Mouse (Mus musculus): Measurements from ENCODE around the gene Pced1b.

DNA sequence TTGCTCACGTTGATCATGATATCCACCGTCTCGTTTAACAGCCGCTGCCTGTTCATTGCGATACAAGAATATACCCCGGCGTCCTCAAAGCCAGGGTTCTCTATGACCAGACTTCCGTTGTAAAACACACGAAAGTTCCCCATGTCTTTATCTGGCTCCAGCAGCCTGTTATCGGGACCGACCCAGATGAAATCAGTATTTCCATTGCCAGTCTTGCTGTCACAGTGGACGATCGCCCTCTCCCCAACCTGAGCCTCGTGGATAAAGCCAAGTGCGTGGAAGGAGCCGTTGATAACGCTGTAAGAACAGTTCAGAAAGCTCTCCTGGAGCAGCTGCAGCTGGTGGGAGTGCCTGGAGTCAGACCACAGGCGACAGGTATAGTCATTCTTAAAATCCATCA, 1.5 kb upstream of the Pced1b start:
- TF ChIP-seq CTCF (IDR thresholded peaks at IDR 0.05; ENCODE audit: low read depth), result no peak
- no peak for TF ChIP-seq EP300 (IDR thresholded peaks at IDR 0.05; ENCODE audit: low read depth)
